Mouse (Mus musculus) midbrain, embryonic 11.5 days (tissue): ENCODE data around the gene Mettl7a1. TPM values are rescaled to one million over a fixed set of nuclear protein-coding genes. Genes with fewer than 3 reads are reported as not detected.
"Not testable (repeated sequence)": the region's sequence is repeated elsewhere in the genome, so short reads cannot be mapped to it uniquely, and the experiment has no call there.

Experiments used
- ATAC-seq: fragments of 200-750 bp; cut with Nextera tagmentation; 2 replicates; pipeline ENCODE4 v1.8.0; 2017; ENCODE audit warnings: moderate TSS enrichment, moderate library complexity; ENCODE audit not compliant: low FRiP score
- DNase-seq: peaks from one replicate; pipeline ENCODE4 v3.0.0; 2015; ENCODE audit warnings: low spot score; ENCODE audit errors: missing footprints
- H3K27ac ChIP-seq: fragments of 300-500 bp; sonication (generic); 2 replicates; pipeline ENCODE4 v1.5.1; 2014; ENCODE audit warnings: low read depth, low read length
- H3K27me3 ChIP-seq: fragments of 300-500 bp; sonication (generic); 2 replicates; pipeline ENCODE4 v1.6.1; 2014; ENCODE audit warnings: mild to moderate bottlenecking, low read length, moderate library complexity, mixed read lengths; ENCODE audit not compliant: control insufficient read depth, insufficient read depth
- H3K36me3 ChIP-seq: fragments of 300-500 bp; sonication (generic); 2 replicates; pipeline ENCODE4 v1.6.1; 2014; ENCODE audit warnings: mild to moderate bottlenecking, low read length, moderate library complexity, mixed read lengths; ENCODE audit not compliant: control insufficient read depth, insufficient read depth
- H3K4me1 ChIP-seq: fragments of 300-500 bp; sonication (generic); 2 replicates; pipeline ENCODE4 v1.6.1; 2014; ENCODE audit warnings: low read length; ENCODE audit not compliant: control insufficient read depth, insufficient read depth
- H3K4me2 ChIP-seq: fragments of 300-500 bp; sonication (generic); 2 replicates; pipeline ENCODE4 v1.6.1; 2014; ENCODE audit warnings: mild to moderate bottlenecking, moderate library complexity
- H3K4me3 ChIP-seq: fragments of 300-500 bp; sonication (generic); 2 replicates; pipeline ENCODE4 v1.5.1; 2014; ENCODE audit warnings: low read depth, low read length
- H3K9ac ChIP-seq: fragments of 300-500 bp; sonication (generic); 2 replicates; pipeline ENCODE4 v1.6.1; 2014; ENCODE audit warnings: low read length
- H3K9me3 ChIP-seq: fragments of 300-500 bp; sonication (generic); 2 replicates; pipeline ENCODE4 v1.6.1; 2016; ENCODE audit warnings: low read length; ENCODE audit not compliant: control insufficient read depth
- whole genome bisulfite sequencing: fragments of 180-500 bp; shearing (Covaris S2); extraction: QIAGEN DNeasy Blood & Tissue Kit; methylation state at CpG from one replicate; pipeline ENCODE4 v1.1.7; 2014; 5-methylcytosine and 5-hydroxymethylcytosine counted together
- polyA plus RNA-seq: library from polyadenylated mRNA; unstranded; fragments of >200 nt; fragmentation: Nextera tagmentation; extraction: Ambion mirVana; gene quantifications from 2 replicates; pipeline ENCODE4 v1.2.1, GENCODE M21; 2014

The Mettl7a1 gene
- polyA plus RNA-seq, 1 experiment from 2014 or later: 4.0 TPM

GRCm38 (mm10) chr15:100330739-100331138 is 26.8 kb downstream of the Mettl7a1 start:
- Histone ChIP-seq H3K27me3 (no peaks in the 10 kb centered on the region), H3K9me3 (no peaks in the 10 kb centered on the region), H3K9ac (no peak overlapping the region), H3K4me2 (no peak overlapping the region), H3K4me1 (no peaks in the 10 kb centered on the region), H3K36me3 (no peaks in the 10 kb centered on the region), H3K4me3 (no peak overlapping the region), H3K27ac (no peak overlapping the region)
- DNase-seq: no peak
- 90% methylated on average over 7 of the region's 7 CpGs for WGBS
- ATAC-seq: no peak

GRCm38 (mm10) chr15:100332077-100332961 is 28.4 kb downstream of the Mettl7a1 start:
- not testable (repeated sequence) for H3K9me3 ChIP-seq, H3K4me2 ChIP-seq, DNase-seq, H3K27me3 ChIP-seq, H3K36me3 ChIP-seq, H3K4me1 ChIP-seq, H3K4me3 ChIP-seq, H3K9ac ChIP-seq, H3K27ac ChIP-seq, ATAC-seq
- 37% methylated on average over 2 of the region's 10 CpGs for WGBS

DNA sequence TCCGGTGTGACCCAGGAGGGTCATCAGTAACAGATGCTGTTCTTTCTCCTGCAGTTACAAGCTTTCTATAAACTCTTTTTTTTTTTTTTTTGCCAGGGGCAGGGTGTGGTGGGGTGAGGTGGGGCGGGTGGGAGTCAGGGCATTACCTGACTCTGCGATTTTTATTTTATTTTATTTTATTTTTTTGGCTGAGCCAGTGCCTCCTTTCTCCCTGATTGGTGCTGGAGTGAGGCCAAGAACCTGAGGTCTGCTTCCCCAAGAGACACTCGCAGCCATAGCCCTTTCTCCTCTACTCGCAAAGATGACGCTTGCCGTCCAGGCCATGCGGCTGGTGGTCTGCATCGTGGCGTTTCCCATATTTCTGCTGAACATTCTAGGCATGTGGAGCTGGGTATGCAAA is 30.7 kb downstream of the Mettl7a1 start, which contains the start of gene Mettl7a3:
TSS of gene Mettl7a3 (plus strand) at position 301 of the 400 bp plus-strand sequence.
- Histone ChIP-seq H3K27me3 (no peaks in the 10 kb centered on the region), H3K9me3 (no peaks in the 10 kb centered on the region), H3K4me3 (no peak within 1 kb of the TSS), H3K9ac (no peak within 1 kb of the TSS), H3K4me1 (no peaks in the 10 kb centered on the region), H3K4me2 (no peak within 1 kb of the TSS), H3K36me3 (no peaks in the 10 kb centered on the region), H3K27ac (no peak within 1 kb of the TSS)
- no peak for ATAC-seq
- WGBS: 91% methylated on average over 10 of the region's 10 CpGs
- no peak for DNase-seq

DNA sequence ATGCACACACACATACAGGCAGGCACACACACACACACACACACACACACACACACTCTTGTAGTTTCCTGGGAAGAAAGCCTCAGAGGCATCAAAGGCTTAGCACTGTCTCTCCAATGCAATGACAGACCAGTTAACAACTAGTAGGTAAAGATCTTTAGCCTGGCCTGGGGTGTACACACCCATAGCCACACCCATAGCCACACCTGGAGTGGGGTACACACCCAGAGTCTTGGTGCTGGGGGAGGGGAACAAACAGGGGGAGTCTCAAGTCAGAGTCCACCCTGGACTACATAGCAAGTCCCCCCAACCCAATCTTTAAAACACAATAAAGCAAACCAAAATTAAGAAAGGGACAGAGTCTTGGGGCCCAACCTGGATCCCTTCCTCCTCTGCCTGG is 33.4 kb downstream of the Mettl7a1 start:
- not testable (repeated sequence) for H3K27ac ChIP-seq, H3K4me1 ChIP-seq, H3K36me3 ChIP-seq, H3K9ac ChIP-seq, H3K27me3 ChIP-seq, H3K9me3 ChIP-seq, H3K4me2 ChIP-seq, ATAC-seq, DNase-seq, H3K4me3 ChIP-seq

DNA sequence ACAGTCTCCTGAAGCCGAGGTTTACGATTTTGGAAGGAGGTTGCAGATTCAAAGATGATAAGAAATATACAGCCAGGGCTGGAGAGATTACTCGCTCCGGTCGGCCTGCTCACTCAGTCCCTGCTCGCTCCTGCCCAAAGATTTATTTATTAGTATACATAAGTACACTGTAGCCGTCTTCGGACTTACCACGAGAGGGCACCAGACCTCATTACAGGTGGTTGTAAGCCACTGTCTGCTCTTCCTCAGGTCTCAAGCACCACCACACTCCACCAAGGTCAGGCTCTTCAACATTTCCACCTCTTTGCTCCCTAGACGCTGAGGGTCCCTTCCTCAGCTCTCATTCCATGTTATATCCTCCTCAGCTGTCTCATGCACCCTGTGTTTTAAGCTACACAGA is 33.9 kb downstream of the Mettl7a1 start:
- not testable (repeated sequence) for H3K27ac ChIP-seq, H3K9ac ChIP-seq, H3K4me1 ChIP-seq, ATAC-seq, H3K9me3 ChIP-seq, DNase-seq, H3K4me3 ChIP-seq, H3K27me3 ChIP-seq, H3K4me2 ChIP-seq, H3K36me3 ChIP-seq
- 36% methylated on average over 10 of the region's 10 CpGs for WGBS

DNA sequence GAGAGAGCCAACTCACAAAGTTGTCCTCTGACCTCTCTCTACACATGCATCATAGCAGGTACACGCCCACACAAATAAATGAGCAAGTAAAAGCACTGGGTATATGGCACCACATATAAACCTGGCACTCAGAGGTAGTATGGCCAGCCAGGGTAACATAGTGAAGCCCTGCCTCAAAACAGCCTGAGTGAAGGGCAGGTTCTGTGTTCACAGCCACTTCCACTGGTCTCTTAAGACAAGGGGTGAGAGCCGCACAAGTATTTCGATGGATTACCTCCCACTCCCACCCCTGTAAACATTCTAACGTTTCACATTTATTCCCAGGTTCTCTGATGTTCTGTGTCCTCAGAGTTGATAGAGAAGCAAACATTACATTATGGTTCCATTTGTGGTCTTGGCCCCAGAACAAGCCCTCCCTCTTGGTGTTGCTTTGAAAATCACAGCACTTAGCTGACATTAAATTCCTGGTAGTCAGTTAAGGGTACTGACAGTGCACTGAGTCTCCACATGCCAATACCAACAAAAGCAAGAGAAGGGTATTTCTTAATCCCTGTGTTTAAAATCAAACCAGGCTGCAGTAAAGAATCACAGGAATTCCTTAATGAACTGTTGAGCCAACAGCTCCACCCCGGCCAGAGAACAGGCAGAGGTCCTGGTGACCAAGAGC is 37.5 kb downstream of the Mettl7a1 start:
- H3K9me3 ChIP-seq, H3K4me2 ChIP-seq, H3K4me1 ChIP-seq, H3K27ac ChIP-seq, H3K27me3 ChIP-seq, H3K4me3 ChIP-seq, H3K9ac ChIP-seq, ATAC-seq, H3K36me3 ChIP-seq, DNase-seq: not testable (repeated sequence)
- 79% methylated on average over 4 of the region's 5 CpGs for WGBS

DNA sequence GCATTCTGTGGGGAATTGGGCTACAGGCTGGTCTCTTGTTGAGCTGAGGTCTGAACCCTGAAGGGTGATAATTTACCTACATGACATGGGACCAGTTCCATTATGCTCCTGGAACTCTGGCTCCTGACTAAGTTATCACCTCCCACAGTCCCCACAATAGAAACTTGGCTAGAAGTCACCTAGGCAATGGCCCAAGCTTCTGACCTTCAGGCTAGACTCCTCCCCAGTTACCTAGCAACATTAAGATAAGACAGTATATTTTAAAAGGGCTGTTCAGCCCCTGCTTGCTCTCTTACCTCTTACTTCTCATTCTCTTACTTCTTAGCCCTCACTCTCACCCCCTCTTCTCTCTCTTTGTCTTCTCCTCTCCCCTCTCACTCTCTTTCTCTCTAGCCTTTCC is 41.5 kb downstream of the Mettl7a1 start:
- H3K9me3 ChIP-seq: no peaks in the 10 kb centered on the region
- no peak overlapping the region for H3K4me3 ChIP-seq

DNA sequence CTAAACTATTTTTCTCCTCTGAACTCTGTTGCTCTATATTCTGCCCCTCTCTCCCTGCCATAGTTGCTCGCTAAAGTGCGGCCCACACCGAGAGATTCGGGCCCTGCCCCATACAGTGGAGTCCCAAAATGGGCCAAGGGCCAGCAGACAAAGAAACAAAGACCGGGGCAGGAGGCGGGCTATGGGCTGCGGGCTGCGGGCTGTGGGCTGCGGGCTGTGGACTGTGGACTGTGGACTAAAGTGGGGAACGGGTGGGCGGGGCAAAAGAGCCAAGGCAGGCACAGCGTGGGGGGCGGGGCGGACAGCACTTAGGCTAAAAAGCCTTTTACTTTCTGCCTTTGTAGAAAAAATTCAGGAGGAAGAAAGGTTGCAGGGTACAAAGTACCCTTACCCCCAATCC is 42.8 kb downstream of the Mettl7a1 start:
- WGBS: 64% methylated on average over 14 of the region's 14 CpGs
- Histone ChIP-seq H3K4me1 (no peaks in the 10 kb centered on the region), H3K27me3 (no peaks in the 10 kb centered on the region), H3K9ac (no peak overlapping the region), H3K9me3 (no peaks in the 10 kb centered on the region), H3K27ac (no peak overlapping the region), H3K4me2 (no peak overlapping the region), H3K4me3 (no peak overlapping the region), H3K36me3 (no peaks in the 10 kb centered on the region)
- DNase-seq (no peak), ATAC-seq (no peak)

More for the DNA sequence above, 41.5 kb downstream of the Mettl7a1 start:
- no peak overlapping the region for H3K27ac ChIP-seq
- DNase-seq: no peak
- H3K4me2 ChIP-seq: no peak overlapping the region
- H3K27me3 ChIP-seq: no peaks in the 10 kb centered on the region
- no peaks in the 10 kb centered on the region for H3K4me1 ChIP-seq
- no peaks in the 10 kb centered on the region for H3K36me3 ChIP-seq
- ATAC-seq: no peak
- H3K9ac ChIP-seq: no peak overlapping the region

DNA sequence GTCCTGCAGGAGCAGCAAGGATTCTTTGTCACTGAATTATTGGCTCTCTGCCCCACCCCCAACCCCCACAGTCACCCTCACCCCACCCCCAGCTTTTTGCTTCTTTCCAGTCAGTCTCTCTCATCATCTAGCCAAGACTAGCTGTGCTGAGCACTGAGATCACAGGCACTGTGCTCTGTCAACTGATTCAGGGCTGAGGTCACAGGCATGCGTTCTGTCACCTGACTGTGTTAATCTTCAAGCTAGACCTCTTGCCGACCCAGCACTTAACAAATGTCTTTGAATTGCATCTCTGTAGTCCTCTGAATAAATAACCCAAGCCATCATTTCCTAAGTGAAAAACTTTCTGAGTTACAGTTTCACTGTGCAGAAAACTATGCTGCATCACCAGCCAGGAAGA is 45.6 kb downstream of the Mettl7a1 start:
- Histone ChIP-seq H3K27ac (no peak overlapping the region), H3K4me1 (no peaks in the 10 kb centered on the region), H3K4me3 (no peak overlapping the region), H3K27me3 (no peaks in the 10 kb centered on the region), H3K36me3 (no peaks in the 10 kb centered on the region), H3K4me2 (no peak overlapping the region), H3K9me3 (no peaks in the 10 kb centered on the region), H3K9ac (no peak overlapping the region)
- ATAC-seq (no peak), DNase-seq (no peak)
- WGBS: 69% methylated on average over 2 of the region's 2 CpGs
